Mouse (Mus musculus) MEL (cell line): ENCODE measurements around the gene Sugp2.

Source experiments
- EP300 ChIP-seq, 2 experiments: IDR thresholded peaks; 2 replicates each; pipeline ENCODE4 v1.6.1; 2011; ENCODE audit warnings: improper control_type of control experiment in 2 of 2, low read length in 2 of 2, low read depth in 1 of 2, mild to moderate bottlenecking in 1 of 2
- GABPA ChIP-seq: IDR thresholded peaks from 2 replicates; pipeline ENCODE4 v1.6.1; 2012; ENCODE audit warnings: low read depth, mild to moderate bottlenecking, inconsistent platforms, low read length, improper control_type of control experiment, moderate library complexity
- HCFC1 ChIP-seq: IDR thresholded peaks from 2 replicates; pipeline ENCODE4 v1.6.1; 2012; ENCODE audit warnings: low read depth, mild to moderate bottlenecking, inconsistent platforms, low read length, improper control_type of control experiment, moderate library complexity
- MXI1 ChIP-seq: IDR thresholded peaks from 2 replicates; pipeline ENCODE4 v1.6.1; 2011; ENCODE audit warnings: mild to moderate bottlenecking, low read depth, low read length, improper control_type of control experiment
- NELFE ChIP-seq: IDR thresholded peaks from 2 replicates; pipeline ENCODE4 v1.6.1; 2011; ENCODE audit warnings: low read depth, low read length, improper control_type of control experiment
- USF2 ChIP-seq, 2 experiments: IDR thresholded peaks; 2 replicates each; pipeline ENCODE4 v1.6.1; 2011 to 2012; ENCODE audit warnings: improper control_type of control experiment in 2 of 2, low read length in 2 of 2, borderline replicate concordance in 1 of 2, inconsistent platforms in 1 of 2, low read depth in 1 of 2, mild to moderate bottlenecking in 1 of 2; ENCODE audit not compliant: insufficient read depth in 1 of 2

- TF ChIP-seq HCFC1 (no peak), GABPA (no peak), EP300 (IDR thresholded peaks at IDR 0.05; ENCODE audit: low read depth in 1 of 2, low read length in 2 of 2) (peak in 1 of 2 experiments; percentile 67; a peak in 2 of 4 replicates), MXI1 (no peak), NELFE (no peak), USF2 (IDR thresholded peaks at IDR 0.05; ENCODE audit: borderline replicate concordance in 1 of 2, insufficient read depth in 1 of 2, low read depth in 1 of 2, low read length in 2 of 2) (no peak)
Observed at GRCm38 (mm10) chr8:70276476-70276875, 42.5 kb downstream of the Sugp2 start.
